Mouse (Mus musculus) stomach, embryonic 15.5 days (tissue): ENCODE measurements around the gene Gns. TPM values are rescaled to one million over a fixed set of nuclear protein-coding genes. Genes with fewer than 3 reads are reported as not detected.

ENCODE experiments used
- ATAC-seq: fragments of 200-750 bp; cut with Nextera tagmentation; 2 replicates; pipeline ENCODE4 v1.8.0; 2017; ENCODE audit warnings: low read depth, moderate number of reproducible peaks, moderate TSS enrichment; ENCODE audit not compliant: insufficient read depth, low FRiP score
- H3K27ac ChIP-seq: fragments of 300-500 bp; sonication (generic); 2 replicates; pipeline ENCODE4 v1.5.1; 2015; ENCODE audit warnings: mild to moderate bottlenecking, inconsistent platforms
- H3K27me3 ChIP-seq: fragments of 300-500 bp; sonication (generic); replicated peaks from 2 replicates; pipeline ENCODE4 v1.6.1; 2015; ENCODE audit warnings: inconsistent platforms
- H3K36me3 ChIP-seq: fragments of 300-500 bp; sonication (generic); 2 replicates; pipeline ENCODE4 v1.6.1; 2015; ENCODE audit warnings: inconsistent platforms
- H3K4me1 ChIP-seq: fragments of 300-500 bp; sonication (generic); 2 replicates; pipeline ENCODE4 v1.6.1; 2015; ENCODE audit warnings: inconsistent platforms
- H3K4me2 ChIP-seq: fragments of 300-500 bp; sonication (generic); 2 replicates; pipeline ENCODE4 v1.6.1; 2015; ENCODE audit warnings: mild to moderate bottlenecking, inconsistent platforms
- H3K4me3 ChIP-seq: fragments of 300-500 bp; sonication (generic); replicated peaks from 2 replicates; pipeline ENCODE4 v1.5.1; 2015; ENCODE audit warnings: inconsistent platforms
- H3K9ac ChIP-seq: fragments of 300-500 bp; sonication (generic); 2 replicates; pipeline ENCODE4 v1.6.1; 2015; ENCODE audit warnings: inconsistent platforms
- H3K9me3 ChIP-seq: fragments of 300-500 bp; sonication (generic); 2 replicates; pipeline ENCODE4 v1.6.1; 2016; ENCODE audit warnings: inconsistent platforms
- WGBS: fragments of 180-500 bp; shearing (Covaris S2); methylation state at CpG from one replicate; pipeline ENCODE4 v1.1.7; 2015; 5-methylcytosine and 5-hydroxymethylcytosine counted together
- polyA plus RNA-seq: library from polyadenylated mRNA; unstranded; fragments of >200 nt; fragmentation: Nextera tagmentation; extraction: Ambion mirVana; gene quantifications from 2 replicates; pipeline ENCODE4 v1.2.1, GENCODE M21; 2015

Gns gene
- polyA plus RNA-seq, 1 experiment from 2014 or later = 39.6 TPM

DNA sequence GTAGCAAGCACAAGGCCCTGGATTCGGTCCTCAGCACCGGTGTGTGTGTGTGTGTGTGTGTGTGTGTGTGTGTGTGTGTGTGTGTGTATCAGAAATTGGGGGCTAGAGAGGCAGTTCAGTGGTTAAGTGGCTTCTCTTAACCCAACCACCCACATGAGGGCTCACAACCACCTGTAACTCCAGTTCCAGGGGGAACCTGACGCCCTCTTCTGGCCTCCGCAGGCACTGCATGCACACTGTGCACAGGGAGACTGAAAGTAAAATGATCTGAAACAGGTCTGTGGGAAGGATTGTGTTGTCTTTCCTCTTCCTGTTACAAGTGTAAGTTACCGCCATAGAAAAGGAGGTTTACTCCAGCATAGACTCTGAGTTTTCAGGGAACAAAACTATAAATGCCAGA, 62.2 kb downstream of the Gns start:
- Histone ChIP-seq H3K4me1 (peaks cover 61% of the 10 kb centered on the region), H3K36me3 (no peaks in the 10 kb centered on the region), H3K9ac (no peak overlapping the region), H3K4me2 (no peak overlapping the region), H3K27me3 (no peaks in the 10 kb centered on the region), H3K27ac (peak overlapping the region; percentile 87), H3K4me3 (no peak overlapping the region), H3K9me3 (no peaks in the 10 kb centered on the region)
- ATAC-seq = no peak
- 62% methylated on average over 5 of the region's 5 CpGs for WGBS

DNA sequence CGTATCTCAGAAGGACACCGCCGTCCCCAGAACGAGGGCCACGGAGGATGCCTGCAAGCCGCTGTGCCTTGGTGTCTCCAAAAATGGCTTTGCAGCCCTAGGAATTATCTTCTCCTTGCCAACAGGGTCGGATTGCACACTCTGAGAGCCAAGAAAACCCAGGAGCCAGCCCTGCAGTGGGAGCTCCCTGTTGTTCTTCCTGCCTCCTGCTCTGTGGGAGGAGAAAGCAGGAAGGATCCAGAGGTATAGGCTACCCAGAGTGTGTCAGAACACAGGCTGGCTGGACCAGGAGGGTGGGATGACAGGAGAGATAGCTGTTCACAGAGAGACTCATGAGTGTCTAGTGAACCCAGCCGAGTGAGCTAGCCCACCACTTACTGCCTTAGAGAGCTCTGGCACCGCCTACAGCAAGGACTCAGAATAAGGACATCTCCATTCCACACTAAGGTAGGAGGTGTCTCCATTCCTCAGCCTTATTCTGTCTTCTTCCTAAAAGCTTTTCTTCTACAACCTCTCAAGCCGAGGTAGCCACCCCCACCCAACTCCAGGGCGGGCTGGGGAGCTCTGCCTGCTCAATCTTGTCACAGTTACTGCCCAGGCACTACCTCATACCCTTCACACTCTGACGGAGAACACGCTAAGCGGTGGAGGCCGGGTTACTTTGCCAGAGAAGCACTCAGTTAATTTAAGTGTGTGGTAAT, 63.3 kb downstream of the Gns start:
- Histone ChIP-seq H3K27ac (peak overlapping the region; percentile 87; the same call in 1 of the 2 replicates), H3K4me3 (no peak overlapping the region), H3K27me3 (no peaks in the 10 kb centered on the region), H3K4me1 (peaks cover 68% of the 10 kb centered on the region), H3K36me3 (no peaks in the 10 kb centered on the region), H3K9me3 (no peaks in the 10 kb centered on the region), H3K4me2 (no peak overlapping the region), H3K9ac (no peak overlapping the region)
- no peak for ATAC-seq
- 79% methylated on average over 15 of the region's 15 CpGs for WGBS

GRCm38 (mm10) chr10:121429089-121429488, 64.2 kb downstream of the Gns start:
- Histone ChIP-seq H3K27ac (peak overlapping the region; percentile 87), H3K9me3 (no peaks in the 10 kb centered on the region), H3K36me3 (no peaks in the 10 kb centered on the region), H3K27me3 (no peaks in the 10 kb centered on the region), H3K4me2 (no peak overlapping the region), H3K4me3 (no peak overlapping the region), H3K4me1 (peaks cover 67% of the 10 kb centered on the region), H3K9ac (no peak overlapping the region)
- WGBS = 29% methylated on average over 2 of the region's 2 CpGs
- ATAC-seq = peak; percentile 36; the same call in 1 of the 2 replicates

GRCm38 (mm10) chr10:121429581-121429980, 64.7 kb downstream of the Gns start:
- WGBS = 15% methylated on average over 8 of the region's 8 CpGs
- peaks cover 70% of the 10 kb centered on the region for H3K4me1 ChIP-seq
- ATAC-seq = no peak

GRCm38 (mm10) chr10:121429981-121430682, 65.2 kb downstream of the Gns start:
- Histone ChIP-seq H3K27ac (peak overlapping the region; percentile 87), H3K9me3 (no peaks in the 10 kb centered on the region), H3K36me3 (no peaks in the 10 kb centered on the region), H3K9ac (no peak overlapping the region), H3K4me3 (0 out of 2 replicates have a peak overlapping the region, but pooled peaks have one; percentile 1), H3K27me3 (no peaks in the 10 kb centered on the region), H3K4me2 (peak overlapping the region; percentile 38), H3K4me1 (peaks cover 69% of the 10 kb centered on the region)
- no peak for ATAC-seq
- WGBS = 18% methylated on average over 14 of the region's 14 CpGs

More at GRCm38 (mm10) chr10:121429581-121429980, 64.7 kb downstream of the Gns start:
- peak overlapping the region; percentile 87 for H3K27ac ChIP-seq
- H3K4me2 ChIP-seq = peak overlapping the region; percentile 38
- no peaks in the 10 kb centered on the region for H3K36me3 ChIP-seq
- H3K9ac ChIP-seq = no peak overlapping the region
- 0 out of 2 replicates have a peak overlapping the region, but pooled peaks have one; percentile 1 for H3K4me3 ChIP-seq
- no peaks in the 10 kb centered on the region for H3K27me3 ChIP-seq
- H3K9me3 ChIP-seq = no peaks in the 10 kb centered on the region

DNA sequence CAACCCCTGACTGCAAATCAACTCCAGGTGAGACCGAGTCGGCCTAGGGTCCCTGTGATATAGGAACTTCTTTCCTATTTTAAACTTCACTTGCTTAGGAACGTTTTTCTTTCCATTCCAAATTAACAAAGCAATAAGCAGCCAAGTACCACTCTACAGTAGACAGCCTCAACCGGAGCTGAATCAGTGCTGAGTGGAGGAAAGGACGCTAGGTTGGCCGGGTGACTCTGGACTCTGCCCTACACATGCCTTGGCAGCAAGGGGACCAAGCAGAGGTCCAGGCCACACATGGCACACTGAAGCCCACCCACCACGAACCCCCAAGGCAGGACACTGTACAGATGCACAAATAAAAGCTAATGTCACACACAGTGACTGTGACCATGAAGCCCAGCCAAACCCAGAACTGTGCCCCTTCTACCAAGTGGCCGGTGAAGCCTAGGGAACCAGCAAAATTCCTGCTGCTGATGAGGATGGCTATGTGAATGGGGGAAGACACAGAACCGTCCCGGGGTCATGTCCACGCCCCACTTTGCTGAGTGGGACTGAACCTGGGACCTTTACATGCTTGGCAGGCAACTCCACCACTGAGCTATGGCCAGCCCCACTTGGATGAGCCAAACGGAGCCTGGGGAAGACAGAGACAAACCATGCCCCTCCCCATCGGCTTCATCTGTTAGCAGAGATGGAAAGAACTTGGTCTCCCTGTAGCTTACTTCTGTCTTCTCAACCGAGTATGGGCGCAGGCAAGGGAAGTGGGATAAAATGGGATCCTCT, 66.1 kb downstream of the Gns start:
- ATAC-seq = no peak
- peak overlapping the region; percentile 38 for H3K4me2 ChIP-seq

DNA sequence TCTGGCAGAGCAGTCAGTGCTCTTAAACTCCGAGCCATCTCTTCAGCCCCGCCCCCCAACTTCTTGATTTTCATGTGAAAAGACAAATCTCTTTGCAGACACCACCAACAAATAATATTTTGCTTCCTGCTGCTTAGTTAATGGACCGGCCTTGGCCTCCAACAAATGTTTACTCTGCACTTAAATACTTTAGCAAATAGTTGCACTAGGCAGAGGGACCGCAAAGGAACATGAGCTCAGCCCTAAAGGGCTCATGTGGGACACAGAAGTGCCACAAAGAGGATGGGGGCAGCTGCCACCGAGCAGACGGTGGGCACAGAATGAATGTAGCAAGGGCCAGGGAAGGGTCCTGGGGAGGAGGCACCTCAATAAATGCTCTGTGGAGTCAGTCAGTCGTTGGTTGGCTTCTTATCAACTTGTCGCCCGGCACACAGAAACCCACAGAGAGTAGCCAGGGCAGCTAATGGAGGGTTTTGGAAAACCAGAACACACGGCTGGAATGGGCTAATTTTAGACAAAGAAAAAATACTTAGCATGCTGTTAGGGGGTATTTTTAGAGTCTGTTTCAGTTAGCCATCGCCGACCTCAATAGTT, 67.2 kb downstream of the Gns start:
- no peaks in the 10 kb centered on the region for H3K27me3 ChIP-seq
- H3K4me3 ChIP-seq = no peak overlapping the region
- WGBS = 20% methylated on average over 12 of the region's 12 CpGs
- no peak overlapping the region for H3K9ac ChIP-seq
- 0 out of 2 replicates have a peak, but pooled peaks have one; percentile 40 for ATAC-seq
- no peaks in the 10 kb centered on the region for H3K36me3 ChIP-seq
- peak overlapping the region; percentile 87 for H3K27ac ChIP-seq
- no peaks in the 10 kb centered on the region for H3K9me3 ChIP-seq
- peaks cover 81% of the 10 kb centered on the region for H3K4me1 ChIP-seq
- peak overlapping the region; percentile 42 for H3K4me2 ChIP-seq

More for the DNA sequence above, 66.1 kb downstream of the Gns start:
- Histone ChIP-seq H3K36me3 (no peaks in the 10 kb centered on the region), H3K4me1 (peaks cover 76% of the 10 kb centered on the region), H3K4me3 (no peak overlapping the region), H3K27me3 (no peaks in the 10 kb centered on the region), H3K9me3 (no peaks in the 10 kb centered on the region), H3K27ac (peak overlapping the region; percentile 87), H3K9ac (no peak overlapping the region)
- 64% methylated on average over 15 of the region's 15 CpGs for WGBS

- 0 out of 2 replicates have a peak, but pooled peaks have one; percentile 12 for ATAC-seq
- Histone ChIP-seq H3K27me3 (no peaks in the 10 kb centered on the region), H3K9me3 (no peaks in the 10 kb centered on the region), H3K4me1 (peaks cover 77% of the 10 kb centered on the region), H3K9ac (no peak overlapping the region), H3K27ac (peak overlapping the region; percentile 87), H3K36me3 (no peaks in the 10 kb centered on the region), H3K4me3 (no peak overlapping the region), H3K4me2 (peak overlapping the region; percentile 42)
- WGBS = 19% methylated on average over 16 of the region's 16 CpGs
Observed at GRCm38 (mm10) chr10:121432635-121433280, 67.9 kb downstream of the Gns start.

DNA sequence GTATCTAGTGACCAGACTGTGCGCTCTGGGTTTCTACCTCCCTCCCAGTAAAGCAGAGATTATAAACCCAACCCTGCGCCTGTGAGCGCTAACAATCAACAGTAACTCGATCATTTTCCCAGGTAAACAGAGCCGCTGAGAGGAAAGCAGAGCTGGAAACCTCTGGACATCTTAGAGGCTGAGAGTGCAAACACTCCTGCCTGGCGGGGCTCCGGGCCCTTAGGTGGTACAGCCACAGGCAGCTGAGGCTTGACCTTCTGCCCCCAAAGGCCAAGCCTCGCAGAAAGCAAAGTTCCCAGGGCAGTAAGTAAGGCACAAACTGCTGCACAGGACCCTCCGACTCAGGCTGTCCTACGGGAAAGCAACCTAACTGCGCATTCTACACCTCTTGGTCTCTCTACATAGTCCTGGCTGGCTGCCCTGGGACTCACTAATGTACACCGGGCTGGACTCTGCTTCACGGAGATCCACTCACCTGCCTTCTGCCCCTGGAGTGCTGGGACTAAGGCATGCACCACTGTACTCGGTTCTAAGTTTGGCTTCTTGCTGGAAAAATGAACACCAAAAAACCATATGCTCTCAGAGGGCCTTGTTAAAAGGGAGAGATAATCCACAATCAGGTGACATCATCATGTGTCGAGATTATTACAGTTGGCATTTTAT, 69.7 kb downstream of the Gns start:
- no peak for ATAC-seq
- Histone ChIP-seq H3K27me3 (no peaks in the 10 kb centered on the region), H3K4me2 (no peak overlapping the region), H3K4me3 (no peak overlapping the region), H3K36me3 (no peaks in the 10 kb centered on the region), H3K4me1 (peaks cover 67% of the 10 kb centered on the region), H3K9me3 (no peaks in the 10 kb centered on the region), H3K27ac (peak overlapping the region; percentile 72), H3K9ac (no peak overlapping the region)
- WGBS = 59% methylated on average over 15 of the region's 15 CpGs

GRCm38 (mm10) chr10:121435546-121436257, 70.8 kb downstream of the Gns start:
- H3K9ac ChIP-seq = no peak overlapping the region

More at GRCm38 (mm10) chr10:121435546-121436257, 70.8 kb downstream of the Gns start:
- H3K27ac ChIP-seq = peak overlapping the region; percentile 58
- no peak overlapping the region for H3K4me3 ChIP-seq
- no peak for ATAC-seq
- H3K36me3 ChIP-seq = no peaks in the 10 kb centered on the region
- WGBS = 43% methylated on average over 28 of the region's 28 CpGs
- H3K4me1 ChIP-seq = peaks cover 63% of the 10 kb centered on the region
- H3K27me3 ChIP-seq = no peaks in the 10 kb centered on the region
- H3K9me3 ChIP-seq = no peaks in the 10 kb centered on the region
- H3K4me2 ChIP-seq = peak overlapping the region; percentile 27
